Mouse (Mus musculus) lung, postnatal 0 days (tissue): Measurements from ENCODE around the gene Ift52.

Source experiments
- CTCF ChIP-seq: IDR thresholded peaks from 2 replicates; pipeline ENCODE4 v1.5.1; 2016; ENCODE audit warnings: antibody characterized with exemption, mild to moderate bottlenecking
- EP300 ChIP-seq: IDR thresholded peaks from 2 replicates; pipeline ENCODE4 v1.6.1; 2016; ENCODE audit warnings: antibody characterized with exemption, mild to moderate bottlenecking, control low read depth

DNA sequence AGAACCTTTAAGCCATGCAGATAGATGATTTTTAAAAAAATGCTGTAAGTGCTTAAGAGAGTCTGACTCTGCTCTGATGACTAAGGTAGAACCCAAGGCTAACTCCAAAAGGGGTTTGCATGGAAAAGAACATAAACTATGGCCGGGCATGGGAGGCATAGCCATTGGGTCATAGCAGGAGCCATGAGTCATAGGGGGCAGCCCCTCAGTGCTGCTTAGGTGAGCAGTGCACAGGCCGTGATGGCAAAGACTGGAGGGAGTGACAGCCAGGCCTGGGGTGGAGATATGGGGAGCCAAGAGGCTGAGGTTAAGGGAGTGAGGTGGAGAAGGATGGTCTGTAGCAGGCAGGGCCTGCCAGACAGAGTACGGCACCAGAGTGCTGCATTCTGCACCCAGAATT, 48.1 kb upstream of the Ift52 start:
- TF ChIP-seq CTCF, result no peak
- no peak for TF ChIP-seq EP300
